Mouse (Mus musculus) CH12.LX (cell line): ENCODE results near the gene Hagh. TPM values are rescaled to one million over a fixed set of nuclear protein-coding genes. Genes with fewer than 3 reads are reported as not detected.

Experiments
- DNase-seq: peaks from one replicate; pipeline ENCODE4 v3.0.0-alpha.2; 2013; ENCODE audit errors: extremely low read depth
- H3K27ac ChIP-seq: 2 replicates; pipeline ENCODE4 v1.5.1; 2012; ENCODE audit warnings: low read depth, mild to moderate bottlenecking, control low read depth, moderate library complexity; ENCODE audit not compliant: insufficient read depth
- H3K27me3 ChIP-seq: replicated peaks from 2 replicates; pipeline ENCODE3; 2012; ENCODE audit warnings: inconsistent platforms
- H3K36me3 ChIP-seq, 2 experiments: replicated peaks in 1 of 2; 2 replicates each; pipeline versions ENCODE3 to v1.6.1; 2012; ENCODE audit warnings: inconsistent platforms in 1 of 2, low read length in 1 of 2, mild to moderate bottlenecking in 1 of 2, mixed read lengths in 1 of 2, moderate library complexity in 1 of 2; ENCODE audit not compliant: control insufficient read depth in 1 of 2, insufficient read depth in 1 of 2
- H3K4me1 ChIP-seq, 2 experiments: 2 replicates each; pipeline ENCODE4 v1.6.1; 2012; ENCODE audit warnings: inconsistent platforms in 1 of 2, moderate library complexity in 1 of 2; ENCODE audit not compliant: insufficient read depth in 2 of 2, control insufficient read depth in 1 of 2
- H3K4me2 ChIP-seq: 2 replicates; pipeline ENCODE4 v1.6.1; 2012; ENCODE audit warnings: low read depth, mild to moderate bottlenecking, control low read depth; ENCODE audit not compliant: poor library complexity, insufficient read depth, severe bottlenecking
- H3K4me3 ChIP-seq, 3 experiments: fragments of 150-350 bp in 1 of 3; sonication (generic) in 1 of 3; replicated peaks in 1 of 3; 2 replicates each; pipeline versions ENCODE3 to v1.5.1; 2011 to 2012; ENCODE audit warnings: low read depth in 2 of 3, low read length in 2 of 3, mild to moderate bottlenecking in 2 of 3, moderate library complexity in 2 of 3, control low read depth in 1 of 3, improper control_type of control experiment in 1 of 3, inconsistent platforms in 1 of 3, mixed read lengths in 1 of 3; ENCODE audit not compliant: poor library complexity in 1 of 3
- H3K79me2 ChIP-seq: replicated peaks from 2 replicates; pipeline ENCODE4 v1.6.1; 2012; ENCODE audit warnings: mild to moderate bottlenecking, moderate library complexity; ENCODE audit not compliant: control insufficient read depth, poor library complexity, insufficient read depth, severe bottlenecking; ENCODE audit errors: extremely low read depth
- H3K9ac ChIP-seq: 2 replicates; pipeline ENCODE4 v1.6.1; 2012; ENCODE audit warnings: low read depth, mild to moderate bottlenecking, control low read depth, moderate library complexity; ENCODE audit not compliant: insufficient read depth
- H3K9me3 ChIP-seq: replicated peaks from 2 replicates; pipeline ENCODE3; 2012; ENCODE audit warnings: low read length, inconsistent platforms, mixed read lengths
- CHD2 ChIP-seq: IDR thresholded peaks from 2 replicates; pipeline ENCODE4 v1.6.1; 2011; ENCODE audit warnings: low read length, improper control_type of control experiment
- ETS1 ChIP-seq: conservative IDR thresholded peaks from 2 replicates; pipeline ENCODE4 v1.6.1; 2012; ENCODE audit warnings: low read depth, mild to moderate bottlenecking, inconsistent platforms, low read length, improper control_type of control experiment, moderate library complexity
- HCFC1 ChIP-seq: IDR thresholded peaks from 2 replicates; pipeline ENCODE4 v1.6.1; 2012; ENCODE audit warnings: low read depth, mild to moderate bottlenecking, inconsistent platforms, low read length, improper control_type of control experiment
- IRF4 ChIP-seq: IDR thresholded peaks from 2 replicates; pipeline ENCODE4 v1.6.1; 2014; ENCODE audit warnings: low read depth, mild to moderate bottlenecking, inconsistent platforms, low read length, improper control_type of control experiment
- MAFK ChIP-seq: IDR thresholded peaks from 2 replicates; pipeline ENCODE4 v1.6.1; 2011; ENCODE audit warnings: low read length, improper control_type of control experiment; ENCODE audit not compliant: insufficient replicate concordance
- MAX ChIP-seq: IDR thresholded peaks from 2 replicates; pipeline ENCODE4 v1.6.1; 2011; ENCODE audit warnings: low read length, improper control_type of control experiment
- MAZ ChIP-seq: IDR thresholded peaks from 2 replicates; pipeline ENCODE4 v1.6.1; 2012; ENCODE audit warnings: low read depth, mild to moderate bottlenecking, inconsistent platforms, low read length, improper control_type of control experiment, moderate library complexity
- MEF2A ChIP-seq: IDR thresholded peaks from 2 replicates; pipeline ENCODE4 v1.6.1; 2014; ENCODE audit warnings: low read depth, mild to moderate bottlenecking, inconsistent platforms, low read length, improper control_type of control experiment, borderline replicate concordance
- POLR2AphosphoS2 ChIP-seq: IDR thresholded peaks from 2 replicates; pipeline ENCODE4 v1.6.1; 2011; ENCODE audit warnings: low read depth, low read length, improper control_type of control experiment
- TBP ChIP-seq: conservative IDR thresholded peaks from 2 replicates; pipeline ENCODE4 v1.6.1; 2011; ENCODE audit warnings: low read depth, low read length, improper control_type of control experiment
- USF2 ChIP-seq: conservative IDR thresholded peaks from 2 replicates; pipeline ENCODE4 v1.6.1; 2011; ENCODE audit warnings: low read depth, low read length, improper control_type of control experiment
- dilution Hi-C: fragments of 300-500 bp; cut with MboI; formaldehyde crosslinking; loops from 2 replicates; pipeline ENCODE4 v1.14.3; 2020; ENCODE audit warnings: low sequenced_read_pairs; ENCODE audit not compliant: extremely low pct_unique_long_range_greater_than_20kb, extremely low pct_ligation_motif_present
- in situ Hi-C: fragments of 300-500 bp; cut with MboI; formaldehyde crosslinking; loops from 3 replicates; pipeline ENCODE4 v1.14.3; 2019; ENCODE audit warnings: low sequenced_read_pairs, low pct_ligation_motif_present, low pct_unique_long_range_greater_than_20kb, mixed read lengths
- polyA plus RNA-seq: library from polyadenylated mRNA; unstranded; fragments of >175 nt; gene quantifications from 2 replicates; pipeline ENCODE4 v1.2.1, GENCODE M21; 2012; ENCODE audit warnings: low read depth; ENCODE audit not compliant: insufficient read length
- total RNA-seq, 2 experiments: library from RNA; depleted of rRNA; stranded (reverse); fragments of 300-350 nt in 1 of 2; fragments of >200 nt in 1 of 2; gene quantifications; 2 replicates each; pipeline ENCODE4 v1.2.3; 2012 to 2014

Hagh gene
- total and polyA plus RNA-seq, 3 experiments = 18.9 to 31.0 (median 27.3) TPM

GRCm38 (mm10) chr17:24888862-24889261 lies 48.9 kb downstream of the Hagh start:
- TF ChIP-seq MEF2A = no peak
- peak; percentile 20; the same call in 1 of the 2 replicates for TF ChIP-seq POLR2AphosphoS2
- peak; percentile 26; the same call in 1 of the 2 replicates for TF ChIP-seq CHD2
- TF ChIP-seq, all 38 proteins: peak for 2
- Histone ChIP-seq H3K4me1 (peaks cover 14 to 83% of the 10 kb centered on the region in 2 experiments), H3K4me2 (no peak overlapping the region), H3K27ac (no peak overlapping the region), H3K9ac (no peak overlapping the region), H3K9me3 (no peaks in the 10 kb centered on the region), H3K4me3 (no peak overlapping the region), H3K36me3 (peaks cover 52 to 73% of the 10 kb centered on the region in 2 experiments), H3K79me2 (peaks cover 18% of the 10 kb centered on the region), H3K27me3 (no peaks in the 10 kb centered on the region)
- dilution Hi-C loops = no loop called here
- DNase-seq = no peak
- in situ Hi-C loops = loop anchor here (5.0 kb wide), 2 partner anchors 37 to 147 kb away; partner anchors contain the start of gene Fahd1

GRCm38 (mm10) chr17:24890151-24891092 lies 50.5 kb downstream of the Hagh start:
- H3K4me3 ChIP-seq = no peak overlapping the region
- dilution Hi-C loops (no loop called here), in situ Hi-C loops (no loop called here)
- peaks cover 9 to 73% of the 10 kb centered on the region in 2 experiments for H3K4me1 ChIP-seq
- H3K9me3 ChIP-seq = no peaks in the 10 kb centered on the region
- no peak for DNase-seq
- TF ChIP-seq MAZ = no peak
- TF ChIP-seq CHD2 = 0 out of 2 replicates have a peak, but pooled peaks have one; percentile 18
- no peak for TF ChIP-seq TBP
- no peak for TF ChIP-seq MEF2A
- no peak for TF ChIP-seq HCFC1
- TF ChIP-seq POLR2AphosphoS2 = peak; percentile 8; the same call in 1 of the 2 replicates
- no peak for TF ChIP-seq ETS1
- no peak for TF ChIP-seq MAFK
- no peak for TF ChIP-seq MAX
- no peak for TF ChIP-seq IRF4
- no peak for TF ChIP-seq USF2
- H3K79me2 ChIP-seq = peaks cover 22% of the 10 kb centered on the region
- 0 out of 2 replicates have a peak overlapping the region, but pooled peaks have one; percentile 18 for H3K27ac ChIP-seq
- no peaks in the 10 kb centered on the region for H3K27me3 ChIP-seq
- no peak overlapping the region for H3K9ac ChIP-seq
- peaks cover 41 to 57% of the 10 kb centered on the region in 2 experiments for H3K36me3 ChIP-seq
- H3K4me2 ChIP-seq = no peak overlapping the region
